Mouse (Mus musculus) central nervous system, embryonic 14 days (tissue): ENCODE results near the gene Eef1akmt2. TPM values are rescaled to one million over a fixed set of nuclear protein-coding genes. Genes with fewer than 3 reads are reported as not detected.

Source experiments
- polyA plus RNA-seq: library from polyadenylated mRNA; depleted of rRNA; stranded (reverse); fragments of >200 nt; gene quantifications from 2 replicates; pipeline ENCODE4 v1.2.3, GENCODE M21; 2012; rRNA removed

Eef1akmt2 gene
- polyA plus RNA-seq: 63.1 and 76.9 TPM in 2 replicates

DNA sequence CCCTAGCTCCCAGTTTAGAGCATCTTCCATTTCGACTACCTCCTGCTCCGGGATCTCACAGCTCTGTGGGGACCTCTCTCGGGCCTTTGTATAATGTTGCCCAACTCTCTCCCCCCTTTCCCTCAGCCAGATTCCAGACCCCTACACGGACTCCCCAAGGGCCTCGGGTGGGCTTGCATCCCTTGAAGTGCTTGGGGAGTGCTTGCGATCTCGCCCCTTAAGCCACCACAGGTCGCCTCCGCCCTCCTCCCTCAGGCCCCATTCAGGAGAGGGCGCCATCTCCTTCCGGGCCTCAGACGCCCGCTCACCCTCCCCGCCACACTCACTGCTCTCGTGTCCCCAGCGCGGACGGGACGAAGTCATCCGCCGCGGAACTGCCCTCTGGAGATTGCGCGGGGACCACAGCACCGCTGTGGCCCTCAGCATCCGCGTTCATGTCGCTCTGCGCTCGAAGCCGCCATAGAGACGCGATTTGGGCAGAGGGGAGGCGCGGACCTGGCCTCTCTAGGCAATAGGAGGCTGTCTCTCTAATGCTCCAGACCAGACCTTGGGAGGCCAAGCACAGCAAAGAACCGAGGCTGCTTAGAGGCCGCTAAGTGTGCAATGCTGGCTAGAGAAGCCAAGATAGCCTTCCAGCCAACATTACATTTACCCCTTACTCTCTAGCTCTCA lies at the start of gene Eef1akmt2:
Gene Eef1akmt2, minus strand, starts transcription at position 501 of the 672 bp plus-strand sequence.

DNA sequence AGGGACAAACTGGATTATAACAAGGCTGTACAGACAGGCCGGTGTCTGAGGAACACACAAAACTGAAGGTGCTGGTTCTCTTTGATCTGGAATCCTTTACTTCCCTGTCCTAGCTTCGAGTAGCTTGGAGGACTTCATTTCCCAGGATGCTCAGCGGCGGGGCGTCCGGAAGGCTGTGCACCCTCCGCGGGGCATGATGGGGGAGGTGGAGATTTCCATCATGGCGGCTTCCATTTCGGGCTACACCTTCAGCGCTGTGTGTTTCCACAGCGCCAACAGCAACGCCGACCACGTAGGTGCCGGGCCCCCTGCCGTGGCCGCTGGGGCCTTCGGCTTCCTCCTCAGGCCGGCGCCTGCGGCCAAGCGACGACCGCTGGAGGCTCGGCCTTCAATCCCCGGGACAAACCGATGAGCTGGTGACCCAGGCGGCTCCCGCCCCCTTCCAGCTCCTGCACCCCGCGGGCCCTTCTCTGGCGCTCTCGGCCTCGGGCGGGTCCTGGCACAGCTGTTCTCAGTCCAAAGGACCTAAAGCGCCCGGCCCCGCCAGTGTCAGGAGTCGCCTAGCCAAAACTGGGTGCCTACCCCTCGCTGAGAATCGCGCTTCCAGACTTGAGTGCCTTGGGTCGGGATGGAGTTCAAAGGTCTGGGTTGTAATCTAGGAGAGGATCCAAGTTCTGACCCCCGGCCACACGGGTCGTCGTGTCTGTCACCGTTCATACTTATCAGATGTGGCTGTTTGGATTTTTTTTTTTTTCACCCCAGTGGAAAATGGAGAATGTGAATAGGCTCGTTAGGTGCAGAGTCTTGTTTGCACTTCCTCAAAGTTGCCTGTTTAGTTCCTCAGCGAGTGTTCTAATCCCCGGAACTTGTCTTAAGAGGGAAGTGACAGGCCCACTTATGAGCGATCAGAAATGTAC lies 6.8 kb upstream of the Eef1akmt2 start, which contains the start of gene Abraxas2:
Gene Abraxas2, plus strand, starts transcription at position 184 of the 917 bp plus-strand sequence.

DNA sequence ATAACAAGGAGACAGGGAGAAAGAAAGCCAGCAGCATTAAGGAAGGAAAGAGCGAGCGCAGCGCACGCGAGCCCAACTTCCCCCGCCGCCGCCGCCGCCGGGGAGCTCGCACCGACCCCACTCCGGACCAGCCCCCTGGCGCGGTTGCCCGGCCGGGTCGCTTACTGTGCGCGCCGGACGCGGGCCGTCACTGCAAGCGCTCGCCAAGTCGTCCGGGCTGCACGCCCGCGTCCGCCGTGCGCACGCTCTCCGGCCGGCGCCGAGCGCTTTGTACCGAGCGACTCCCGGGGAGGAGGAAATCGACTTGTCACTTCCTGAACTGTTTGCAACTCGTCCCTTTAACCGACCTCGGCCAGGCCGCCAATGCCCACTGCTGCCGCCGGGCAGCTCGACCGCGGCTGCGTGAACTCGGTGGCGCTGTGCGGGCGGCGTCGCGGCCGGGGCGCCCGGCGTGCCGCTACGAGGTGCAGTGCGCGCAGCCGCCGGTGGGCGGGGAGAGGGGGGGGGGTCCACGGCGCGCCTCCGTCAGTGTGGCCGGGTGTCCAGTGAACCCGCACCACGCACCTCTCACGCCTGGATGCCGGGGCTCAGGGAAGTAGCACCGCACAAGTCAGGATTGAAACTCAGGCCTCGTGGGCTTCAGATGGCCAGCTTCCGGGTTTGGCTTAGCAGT lies 38.9 kb downstream of the Eef1akmt2 start, which contains the start of gene Fam53b:
Gene Fam53b, minus strand, starts transcription at position 471 of the 673 bp plus-strand sequence.

Other genes starting within 250 kb of the Eef1akmt2 start
- gene Lhpp, start 242.0 kb downstream of the Eef1akmt2 start, polyA plus RNA-seq: 26.1 and 28.6 TPM in 2 replicates
- gene Fam53b, start 38.8 kb downstream of the Eef1akmt2 start, polyA plus RNA-seq: 14.1 and 15.1 TPM in 2 replicates
- 27.1 and 28.0 TPM in 2 replicates for gene Abraxas2, start 6.6 kb upstream of the Eef1akmt2 start, polyA plus RNA-seq
- 28.4 and 28.7 TPM in 2 replicates for gene Zranb1, start 78.5 kb upstream of the Eef1akmt2 start, polyA plus RNA-seq